Mouse (Mus musculus) embryo, embryonic 10.5 days (tissue): ENCODE results near the gene Tas2r120.
"Not testable (repeated sequence)": the region's sequence is repeated elsewhere in the genome, so short reads cannot be mapped to it uniquely, and the experiment has no call there.

Experiments used
- DNase-seq: peaks from one replicate; pipeline ENCODE4 v3.0.0-alpha.2; 2015; ENCODE audit warnings: low spot score

Tas2r120 gene

GRCm38 (mm10) chr6:132656653-132657052 is at the start of gene Tas2r120:
Gene Tas2r120 (plus strand): TSS chr6:132656953.
- DNase-seq, result no peak

- peak; percentile 46 for DNase-seq
These were observed 7.4 kb upstream of the Tas2r120 start for GRCm38 (mm10) chr6:132649399-132649798.

GRCm38 (mm10) chr6:132651426-132651825 is 5.3 kb upstream of the Tas2r120 start, which contains the start of gene A630073D07Rik:
Gene A630073D07Rik (minus strand): TSS chr6:132651526.
- no peak for DNase-seq

- DNase-seq, result not testable (repeated sequence)
These were observed 34.8 kb downstream of the Tas2r120 start for GRCm38 (mm10) chr6:132691596-132691995.

GRCm38 (mm10) chr6:132700907-132701306 is 44.2 kb downstream of the Tas2r120 start, which contains the start of gene Tas2r121:
Gene Tas2r121 (minus strand): TSS chr6:132701007.
- no peak for DNase-seq
